Mouse (Mus musculus): ENCODE data around the gene Atg4b. TPM values are rescaled to one million over a fixed set of nuclear protein-coding genes. Genes with fewer than 3 reads are reported as not detected.

Gene Atg4b
- polyA plus RNA-seq (2012; rRNA removed), result 17.9 and 19.4 TPM in 2 replicates

DNA sequence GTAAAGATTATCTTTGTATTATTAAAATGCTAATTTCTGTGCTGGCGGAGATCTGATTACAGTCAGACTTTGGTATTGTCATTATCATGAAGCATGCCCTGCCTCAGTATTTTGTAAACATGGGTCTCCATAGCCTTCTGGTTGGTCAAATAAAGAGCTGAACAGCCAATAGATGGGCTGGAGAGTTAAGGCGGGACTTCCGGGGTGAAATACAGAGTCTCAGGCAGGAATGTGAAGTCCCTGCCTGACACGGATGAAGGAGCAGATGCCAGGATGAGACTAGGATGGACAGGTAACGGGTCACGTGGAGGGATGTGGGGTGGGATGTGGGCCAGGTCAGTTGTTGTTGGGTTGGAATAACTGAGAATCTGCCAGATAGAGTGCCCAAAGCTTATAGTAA is at the start of gene Atg4b:
TSS of gene Atg4b (plus strand) at position 211 of the 400 bp plus-strand sequence.

DNA sequence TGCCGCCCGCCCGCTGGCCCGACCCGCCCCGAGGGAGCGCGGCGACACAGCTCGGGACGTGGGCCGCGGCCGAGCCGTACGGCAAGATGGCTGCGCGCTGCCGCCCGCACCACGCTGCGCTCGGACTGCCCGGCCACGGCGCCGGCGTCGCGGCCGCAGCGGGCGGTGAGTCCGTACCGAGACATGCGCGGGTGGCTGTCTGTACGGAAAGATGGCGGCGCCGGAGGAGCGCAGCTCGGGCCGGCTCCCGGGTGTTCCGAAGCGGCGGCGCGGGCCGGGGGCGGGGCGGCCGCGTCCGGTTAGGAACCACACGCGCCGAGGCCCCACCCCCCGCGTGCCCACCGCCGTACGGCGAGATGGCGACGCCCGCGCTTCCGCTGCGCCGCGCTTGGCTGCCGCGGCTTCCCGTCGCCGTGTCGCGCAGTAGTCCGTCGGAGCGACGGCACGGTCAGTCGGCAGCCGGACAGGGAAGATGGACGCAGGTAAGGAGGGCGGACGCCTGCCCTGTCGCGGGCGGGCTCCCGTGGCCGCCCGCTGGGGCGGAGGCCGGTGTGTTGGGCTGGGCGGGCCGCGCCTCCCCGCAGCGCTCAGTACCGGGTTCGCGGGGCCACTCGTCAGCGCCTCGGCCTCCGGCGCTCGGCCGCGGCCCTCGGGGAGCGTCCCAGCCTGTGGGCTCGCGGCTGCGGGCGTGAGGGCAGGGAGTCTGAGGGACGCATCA is 3.4 kb downstream of the Atg4b start, which contains the start of gene Thap4:
TSS of gene Thap4 (minus strand) at position 292 of the 718 bp plus-strand sequence.

DNA sequence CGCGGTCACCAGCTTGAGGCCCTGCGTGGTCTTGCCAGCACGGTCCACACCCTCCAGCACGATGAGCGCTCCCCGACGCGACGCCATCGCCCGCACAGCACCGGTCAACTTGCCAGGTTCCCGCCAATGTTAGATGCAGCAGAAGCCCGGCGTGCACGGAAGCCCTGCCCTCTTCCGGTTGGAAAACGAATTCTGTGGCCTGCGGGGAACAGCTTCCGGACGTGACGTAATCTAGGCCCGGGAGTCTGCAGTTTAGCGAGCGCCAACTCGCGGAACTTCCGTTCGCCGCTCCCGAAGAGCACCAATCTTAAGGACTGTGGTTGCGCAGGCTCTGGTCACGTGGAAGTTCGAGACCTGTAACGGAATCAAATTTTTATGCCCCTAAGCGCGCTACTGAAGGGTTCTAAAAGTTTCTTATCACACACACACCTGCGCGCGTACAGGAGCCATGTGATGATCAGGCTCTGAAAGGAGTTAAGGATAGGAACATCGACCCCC is 50.5 kb downstream of the Atg4b start, which contains the start of gene Dtymk:
TSS of gene Dtymk (minus strand) at position 194 of the 498 bp plus-strand sequence.

DNA sequence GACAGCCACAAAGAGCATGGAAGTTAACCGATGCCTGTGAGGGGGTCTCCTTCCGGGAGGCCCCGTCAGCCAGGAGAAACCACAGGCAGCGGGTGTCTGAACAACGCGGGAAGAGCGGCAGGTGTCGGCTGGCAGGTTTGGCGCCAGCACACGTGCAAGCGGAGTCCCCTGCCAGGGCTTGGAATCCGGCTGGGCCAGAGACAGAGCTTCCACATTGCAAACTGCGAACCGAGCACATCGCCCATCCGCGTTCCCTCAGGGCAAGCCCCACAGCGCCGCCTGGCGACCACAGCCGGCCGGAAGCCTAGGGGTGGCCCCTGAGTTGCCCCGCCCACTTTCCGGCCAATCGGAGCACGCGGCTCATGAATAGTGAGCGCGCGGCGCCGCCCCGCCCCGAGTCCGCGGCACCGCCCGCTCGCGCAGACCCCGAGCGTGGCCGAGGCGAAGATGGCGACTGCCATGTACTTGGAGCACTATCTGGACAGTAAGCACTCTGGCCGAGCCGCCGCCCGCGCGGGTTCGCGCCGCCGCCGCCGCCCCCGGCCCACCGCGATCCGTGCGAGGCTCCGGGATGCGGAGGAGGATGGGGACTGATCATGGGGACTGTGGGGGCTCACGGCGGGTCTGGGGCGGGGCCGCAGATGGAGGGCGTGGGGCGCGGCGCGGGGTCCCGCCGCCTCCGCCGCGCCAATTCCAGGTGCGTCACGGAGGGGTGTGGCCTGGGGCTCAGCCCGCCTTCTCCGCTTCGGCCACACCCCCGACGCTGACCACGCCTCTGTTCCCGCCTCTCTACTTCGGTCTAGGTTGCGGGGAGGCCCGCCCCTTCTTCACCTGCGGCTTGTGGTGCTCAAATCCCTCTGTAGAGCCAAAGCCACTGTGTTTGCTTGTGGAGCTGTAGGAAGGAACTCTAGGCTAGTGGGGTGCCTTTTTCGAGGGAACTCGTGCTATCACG is 52.5 kb downstream of the Atg4b start, which contains the start of gene Ing5:
TSS of gene Ing5 (plus strand) at position 410 of the 952 bp plus-strand sequence.

DNA sequence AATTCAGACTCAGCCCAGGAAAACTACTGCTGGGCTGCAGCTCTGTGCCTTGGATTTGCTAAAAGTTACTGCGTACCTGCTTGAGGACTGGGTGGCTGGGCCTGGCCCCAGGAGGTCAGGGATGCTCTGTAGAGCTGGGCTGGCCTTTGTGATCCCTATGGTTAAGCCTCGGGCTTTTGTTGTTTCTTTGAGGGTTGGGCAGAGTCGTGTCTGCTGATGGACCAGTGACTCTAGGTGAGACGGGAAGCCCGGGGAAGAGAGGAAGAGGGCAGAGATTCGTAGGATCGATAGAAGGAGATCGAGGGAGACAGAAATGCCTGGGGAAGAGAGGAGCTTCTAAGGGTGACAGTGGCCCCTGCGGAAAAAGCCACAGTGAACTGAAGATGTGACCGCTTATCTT is 73.3 kb downstream of the Atg4b start, which contains the start of gene D2hgdh:
TSS of gene D2hgdh (plus strand) at position 301 of the 400 bp plus-strand sequence.

Other genes starting within 250 kb of the Atg4b start
- gene Farp2, start 239.4 kb upstream of the Atg4b start, polyA plus RNA-seq (2012; rRNA removed), result 1.9 and 2.5 TPM in 2 replicates
- gene Stk25, start 92.8 kb upstream of the Atg4b start, polyA plus RNA-seq (2012; rRNA removed), result 48.1 and 48.5 TPM in 2 replicates
- 75.2 and 100 TPM in 2 replicates for gene Bok, start 65.8 kb upstream of the Atg4b start, polyA plus RNA-seq (2012; rRNA removed)
- 35.9 and 54.2 TPM in 2 replicates for gene Thap4, start 3.4 kb downstream of the Atg4b start, polyA plus RNA-seq (2012; rRNA removed)
- gene Dtymk, start 50.4 kb downstream of the Atg4b start, polyA plus RNA-seq (2012; rRNA removed), result 10.0 and 11.4 TPM in 2 replicates
- gene Ing5, start 52.5 kb downstream of the Atg4b start, polyA plus RNA-seq (2012; rRNA removed), result 2.2 and 2.7 TPM in 2 replicates
- 3.1 and 5.8 TPM in 2 replicates for gene D2hgdh, start 73.4 kb downstream of the Atg4b start, polyA plus RNA-seq (2012; rRNA removed)
- 0.03 and 0.11 TPM in 2 replicates for gene Gal3st2, start 109.8 kb downstream of the Atg4b start, polyA plus RNA-seq (2012; rRNA removed)
- not detected in 2 replicates for gene Gal3st2b, start 166.8 kb downstream of the Atg4b start, polyA plus RNA-seq (2012; rRNA removed)
- not detected in 2 replicates for gene Gal3st2c, start 239.0 kb downstream of the Atg4b start, polyA plus RNA-seq (2012; rRNA removed)